Mouse (Mus musculus): ENCODE data around the gene Mab21l2.

DNA sequence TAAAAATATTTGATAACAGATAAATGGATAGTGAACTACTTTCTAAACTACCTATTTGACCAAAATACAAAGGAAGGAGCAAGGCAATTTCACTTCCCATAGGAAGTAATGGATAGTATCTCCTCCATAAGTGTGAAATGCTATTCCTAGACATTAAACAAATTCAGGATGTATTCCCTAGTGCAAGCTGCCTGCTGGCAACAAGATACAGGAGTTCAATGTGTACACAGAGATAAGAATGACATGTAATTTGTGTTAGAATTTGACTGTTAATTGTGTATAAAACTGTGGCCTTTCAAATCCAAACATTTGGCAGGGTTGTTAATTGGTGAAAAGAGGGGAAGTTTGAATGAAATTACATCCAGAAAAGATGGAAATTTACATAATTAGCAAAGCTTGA is 26.9 kb upstream of the Mab21l2 start:
- TF ChIP-seq CTCF (IDR thresholded peaks at IDR 0.05; ENCODE audit: borderline replicate concordance, insufficient read depth, low read length) (no peak), POLR2A (IDR thresholded peaks at IDR 0.05; ENCODE audit: low read depth, low read length) (no peak)
